Mouse (Mus musculus): ENCODE data around the gene Tstd3.

GRCm38 (mm10) chr4:21812635-21813034 is 45.6 kb upstream of the Tstd3 start:
- TF ChIP-seq MYOG (IDR thresholded peaks at IDR 0.05; ENCODE audit: control insufficient read depth, extremely low read depth, insufficient read length) (no peak), CTCF (IDR thresholded peaks at IDR 0.05; ENCODE audit: control insufficient read depth, insufficient read depth, insufficient read length) (no peak), MYOD1 (IDR thresholded peaks at IDR 0.05; ENCODE audit: control insufficient read depth, insufficient read length, low read depth) (no peak), USF1 (IDR thresholded peaks at IDR 0.05; ENCODE audit: low read depth) (no peak)
